Mouse (Mus musculus) olfactory bulb, adult 2 months (tissue): ENCODE results near the gene Ifrd2.

Experiments used
- CTCF ChIP-seq: fragments of 200-500 bp; IDR thresholded peaks from 2 replicates; pipeline ENCODE4 v1.5.1; 2012; ENCODE audit warnings: low read depth, mild to moderate bottlenecking, low read length, moderate library complexity; ENCODE audit not compliant: insufficient read depth
- POLR2A ChIP-seq: fragments of 200-500 bp; IDR thresholded peaks from 2 replicates; pipeline ENCODE4 v1.6.1; 2012; ENCODE audit warnings: mild to moderate bottlenecking, low read depth, low read length, moderate library complexity; ENCODE audit not compliant: insufficient read depth

GRCm38 (mm10) chr9:107541474-107542351 lies 45.7 kb upstream of the Ifrd2 start, which contains the start of the genes Cyb561d2 and Nprl2:
- TF ChIP-seq CTCF = no peak
- peak; percentile 69; the same call in 1 of the 2 replicates for TF ChIP-seq POLR2A
